Mouse (Mus musculus) lung, adult 2 months (tissue): ENCODE measurements at regions not wholly inside any gene's neighbourhood (a gene's known extent, or its start where the extent isn't known, plus 50 kb on each side); places are given as distances from the start of the nearest gene placed in this dataset.

Experiments used
- CTCF ChIP-seq: fragments of 200-500 bp; IDR thresholded peaks from 2 replicates; pipeline ENCODE4 v1.5.1; 2011; ENCODE audit warnings: mild to moderate bottlenecking, low read length, control low read depth; ENCODE audit not compliant: insufficient read depth
- POLR2A ChIP-seq: fragments of 200-500 bp; IDR thresholded peaks from 2 replicates; pipeline ENCODE4 v1.6.1; 2011; ENCODE audit warnings: low read depth, mild to moderate bottlenecking, control low read depth, low read length, borderline replicate concordance; ENCODE audit errors: extremely low read depth

GRCm38 (mm10) chr4:9136657-9137056 is 897.8 kb upstream of the Car8 start:
- TF ChIP-seq CTCF (no peak), POLR2A (no peak)
